Mouse (Mus musculus) inflammation-experienced regulatory T-cells, adult 16 weeks (primary cell): ENCODE data around the gene Tmem258. TPM values are rescaled to one million over a fixed set of nuclear protein-coding genes. Genes with fewer than 3 reads are reported as not detected.

Experiments used
- polyA plus RNA-seq: library from polyadenylated mRNA; unstranded; fragments of 100-300 nt; shearing (Covaris generic); gene quantifications from one replicate; pipeline ENCODE4 v1.2.1, GENCODE M21; 2017

Gene Tmem258
- polyA plus RNA-seq: 330 TPM

GRCm38 (mm10) chr19:10203848-10204615 lies at the start of gene Tmem258, which contains the start of gene Fen1:
Gene Tmem258, plus strand, starts transcription at chr19:10204014.
Gene Fen1, minus strand, starts transcription at chr19:10204169.

DNA sequence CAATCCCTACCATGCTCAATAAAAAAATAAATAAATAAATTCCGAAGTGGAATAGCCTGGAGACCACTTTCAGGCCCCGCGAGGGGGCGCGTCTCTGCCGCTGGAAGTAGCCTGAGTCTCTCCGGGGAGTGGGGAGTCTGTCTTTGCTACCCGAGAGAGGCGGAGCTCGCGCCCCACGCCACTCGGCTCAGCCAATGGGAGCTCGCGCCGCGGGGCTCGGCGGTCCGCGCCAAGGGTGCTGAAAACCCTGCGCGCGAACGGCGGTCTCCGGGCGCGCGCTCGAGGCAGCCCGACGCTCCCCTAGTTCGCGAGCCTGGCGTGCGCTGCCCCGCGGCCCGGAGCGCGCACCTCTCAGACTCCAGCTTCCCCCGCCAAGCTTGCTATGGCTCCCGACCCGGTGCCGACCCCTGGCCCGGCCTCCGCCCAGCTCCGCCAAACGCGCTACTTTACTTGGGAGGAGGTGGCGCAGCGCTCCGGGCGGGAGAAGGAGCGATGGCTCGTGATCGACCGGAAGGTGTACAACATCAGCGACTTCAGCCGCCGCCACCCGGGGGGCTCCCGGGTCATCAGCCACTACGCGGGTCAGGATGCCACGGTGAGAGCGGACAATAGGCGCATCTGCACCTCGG lies 21.0 kb upstream of the Tmem258 start, which contains the start of gene Fads1:
Gene Fads1, plus strand, starts transcription at position 219 of the 629 bp plus-strand sequence.

DNA sequence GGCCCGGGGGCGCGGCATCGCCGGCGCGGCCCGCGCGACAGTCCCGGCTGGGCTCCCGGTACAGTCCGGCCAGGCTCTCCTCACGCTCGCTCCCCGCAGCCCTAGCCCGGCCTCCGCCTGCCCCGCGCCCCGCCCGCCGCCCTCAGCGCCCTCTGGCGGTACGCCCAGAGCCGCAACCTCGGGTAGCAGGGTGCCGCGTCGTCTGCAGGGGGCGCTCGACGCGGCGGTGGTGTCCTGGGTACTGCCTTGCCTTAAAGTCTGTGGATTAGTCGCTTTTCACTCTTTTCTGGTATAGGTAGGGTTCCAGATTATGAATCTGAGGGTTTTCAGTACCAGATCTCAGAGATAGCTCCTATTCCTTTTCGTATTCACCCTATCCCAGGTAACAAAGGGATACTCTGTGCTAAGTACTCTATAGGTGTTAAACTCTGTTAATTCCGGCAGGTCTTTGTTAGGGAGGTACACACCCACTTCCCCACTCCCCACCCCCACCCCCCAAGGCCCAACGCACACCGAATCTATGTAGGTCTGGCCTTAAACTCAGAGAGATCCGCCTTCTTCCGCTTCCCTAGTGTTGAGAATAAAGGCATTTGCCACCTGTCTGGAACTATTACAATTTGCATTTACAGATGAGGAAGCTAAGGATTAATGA lies 37.0 kb downstream of the Tmem258 start, which contains the start of gene Myrf:
Gene Myrf, minus strand, starts transcription at position 95 of the 652 bp plus-strand sequence.

Other genes starting within 250 kb of the Tmem258 start
- gene Fth1, start 223.4 kb upstream of the Tmem258 start, polyA plus RNA-seq: 2,424 TPM
- 0.28 TPM for gene Best1, start 202.4 kb upstream of the Tmem258 start, polyA plus RNA-seq
- 0.96 TPM for gene Rab3il1, start 202.3 kb upstream of the Tmem258 start, polyA plus RNA-seq
- gene Fads3, start 162.4 kb upstream of the Tmem258 start, polyA plus RNA-seq: not detected
- 0.12 TPM for gene Fads2, start 102.3 kb upstream of the Tmem258 start, polyA plus RNA-seq
- 13.3 TPM for gene Fads1, start 21.1 kb upstream of the Tmem258 start, polyA plus RNA-seq
- gene Fen1, start 155 bp downstream of the Tmem258 start, polyA plus RNA-seq: 52.0 TPM
- gene Myrf, start 36.7 kb downstream of the Tmem258 start, polyA plus RNA-seq: not detected
- 0.15 TPM for gene Dagla, start 100.9 kb downstream of the Tmem258 start, polyA plus RNA-seq
- 0.13 TPM for gene Syt7, start 185.1 kb downstream of the Tmem258 start, polyA plus RNA-seq